Mouse (Mus musculus): ENCODE data around the gene Ube2n. TPM values are rescaled to one million over a fixed set of nuclear protein-coding genes. Genes with fewer than 3 reads are reported as not detected.

Gene Ube2n
- polyA plus RNA-seq (2016; fragmentation: Nextera tagmentation; extraction: Ambion mirVana): 439 and 441 TPM in 2 replicates

GRCm38 (mm10) chr10:95514656-95515292, at the start of gene Ube2n:
Gene Ube2n, plus strand, starts transcription at chr10:95515145.
- Histone ChIP-seq H3K4me3 (peak within 1 kb of the TSS; percentile 96), H3K27ac (replicated peaks) (peak within 1 kb of the TSS; percentile 97), H3K4me1 (peaks cover 14% of the 10 kb centered on the region), H3K27me3 (replicated peaks; ENCODE audit: low read depth, poor library complexity, severe bottlenecking) (no peaks in the 10 kb centered on the region), H3K36me3 (replicated peaks) (peaks cover 23% of the 10 kb centered on the region), H3K9me3 (no peaks in the 10 kb centered on the region)
- peak; percentile 99 for DNase-seq (ENCODE audit: low spot score)
- WGBS: under 1% methylated on average over 81 of the region's 81 CpGs

GRCm38 (mm10) chr10:95465485-95465896, 49.5 kb upstream of the Ube2n start:
- Histone ChIP-seq H3K27ac (replicated peaks) (no peak overlapping the region), H3K9me3 (no peaks in the 10 kb centered on the region), H3K4me1 (peaks cover 7% of the 10 kb centered on the region; the same call in 1 of the 2 replicates), H3K27me3 (replicated peaks; ENCODE audit: low read depth, poor library complexity, severe bottlenecking) (no peaks in the 10 kb centered on the region), H3K36me3 (replicated peaks) (no peaks in the 10 kb centered on the region), H3K4me3 (no peak overlapping the region)
- DNase-seq (ENCODE audit: low spot score): no peak
- 48% methylated on average over 4 of the region's 4 CpGs for WGBS

- DNase-seq (ENCODE audit: low spot score): no peak
- Histone ChIP-seq H3K4me1 (peaks cover 7% of the 10 kb centered on the region; the same call in 1 of the 2 replicates), H3K27ac (replicated peaks) (no peak overlapping the region), H3K27me3 (replicated peaks; ENCODE audit: low read depth, poor library complexity, severe bottlenecking) (no peaks in the 10 kb centered on the region), H3K4me3 (no peak overlapping the region), H3K9me3 (no peaks in the 10 kb centered on the region), H3K36me3 (replicated peaks) (no peaks in the 10 kb centered on the region)
- 68% methylated on average over 4 of the region's 4 CpGs for WGBS
These were observed 46.1 kb upstream of the Ube2n start for GRCm38 (mm10) chr10:95468894-95469293.

- Histone ChIP-seq H3K36me3 (replicated peaks) (no peaks in the 10 kb centered on the region), H3K4me1 (peaks cover 4% of the 10 kb centered on the region; the same call in 1 of the 2 replicates), H3K4me3 (no peak overlapping the region), H3K27ac (replicated peaks) (no peak overlapping the region), H3K27me3 (replicated peaks; ENCODE audit: low read depth, poor library complexity, severe bottlenecking) (no peaks in the 10 kb centered on the region), H3K9me3 (no peaks in the 10 kb centered on the region)
- no peak for DNase-seq (ENCODE audit: low spot score)
- 78% methylated on average over 3 of the region's 3 CpGs for WGBS
These were observed 43.8 kb upstream of the Ube2n start for GRCm38 (mm10) chr10:95471186-95471585.

GRCm38 (mm10) chr10:95471889-95472547, 42.9 kb upstream of the Ube2n start:
- H3K4me3 ChIP-seq: no peak overlapping the region
- 86% methylated on average over 11 of the region's 11 CpGs for WGBS
- DNase-seq (ENCODE audit: low spot score): no peak
- H3K36me3 ChIP-seq (replicated peaks): no peaks in the 10 kb centered on the region
- H3K27ac ChIP-seq (replicated peaks): no peak overlapping the region
- H3K27me3 ChIP-seq (replicated peaks; ENCODE audit: low read depth, poor library complexity, severe bottlenecking): no peaks in the 10 kb centered on the region
- H3K4me1 ChIP-seq: no peaks in the 10 kb centered on the region
- H3K9me3 ChIP-seq: no peaks in the 10 kb centered on the region

- no peak overlapping the region for H3K4me3 ChIP-seq
- peaks cover 15% of the 10 kb centered on the region for H3K36me3 ChIP-seq (replicated peaks)
- no peak overlapping the region for H3K27ac ChIP-seq (replicated peaks)
- WGBS: 14% methylated on average over 10 of the region's 10 CpGs
- H3K27me3 ChIP-seq (replicated peaks; ENCODE audit: low read depth, poor library complexity, severe bottlenecking): no peaks in the 10 kb centered on the region
- no peaks in the 10 kb centered on the region for H3K9me3 ChIP-seq
- DNase-seq (ENCODE audit: low spot score): peak; percentile 84
- no peaks in the 10 kb centered on the region for H3K4me1 ChIP-seq
These were observed 39.0 kb upstream of the Ube2n start for GRCm38 (mm10) chr10:95475923-95476322.

- WGBS: 85% methylated on average over 11 of the region's 11 CpGs
- DNase-seq (ENCODE audit: low spot score): no peak
- Histone ChIP-seq H3K9me3 (no peaks in the 10 kb centered on the region), H3K4me3 (no peak overlapping the region), H3K4me1 (no peaks in the 10 kb centered on the region), H3K27me3 (replicated peaks; ENCODE audit: low read depth, poor library complexity, severe bottlenecking) (no peaks in the 10 kb centered on the region), H3K27ac (replicated peaks) (no peak overlapping the region), H3K36me3 (replicated peaks) (peaks cover 27% of the 10 kb centered on the region)
These were observed 37.4 kb upstream of the Ube2n start for GRCm38 (mm10) chr10:95477516-95477915.

GRCm38 (mm10) chr10:95489653-95490052, 25.3 kb upstream of the Ube2n start:
- no peak for DNase-seq (ENCODE audit: low spot score)
- WGBS: 96% methylated on average over 2 of the region's 2 CpGs
- H3K4me3 ChIP-seq: no peak overlapping the region
- H3K27ac ChIP-seq (replicated peaks): no peak overlapping the region
- H3K9me3 ChIP-seq: no peaks in the 10 kb centered on the region
- H3K27me3 ChIP-seq (replicated peaks; ENCODE audit: low read depth, poor library complexity, severe bottlenecking): no peaks in the 10 kb centered on the region
- peaks cover 99% of the 10 kb centered on the region for H3K36me3 ChIP-seq (replicated peaks)
- H3K4me1 ChIP-seq: no peaks in the 10 kb centered on the region

- no peaks in the 10 kb centered on the region for H3K27me3 ChIP-seq (replicated peaks; ENCODE audit: low read depth, poor library complexity, severe bottlenecking)
- H3K4me3 ChIP-seq: no peak overlapping the region
- no peaks in the 10 kb centered on the region for H3K9me3 ChIP-seq
- H3K36me3 ChIP-seq (replicated peaks): peaks cover 99% of the 10 kb centered on the region
- H3K4me1 ChIP-seq: no peaks in the 10 kb centered on the region
- WGBS: 93% methylated on average over 5 of the region's 5 CpGs
- no peak for DNase-seq (ENCODE audit: low spot score)
- H3K27ac ChIP-seq (replicated peaks): no peak overlapping the region
These were observed 20.7 kb upstream of the Ube2n start for GRCm38 (mm10) chr10:95494268-95494667.

- Histone ChIP-seq H3K27me3 (replicated peaks; ENCODE audit: low read depth, poor library complexity, severe bottlenecking) (no peaks in the 10 kb centered on the region), H3K9me3 (no peaks in the 10 kb centered on the region), H3K36me3 (replicated peaks) (peaks cover 31% of the 10 kb centered on the region), H3K4me1 (peaks cover 12% of the 10 kb centered on the region), H3K27ac (replicated peaks) (peak overlapping the region; percentile 96), H3K4me3 (peak overlapping the region; percentile 90)
- DNase-seq (ENCODE audit: low spot score): no peak
- 3% methylated on average over 7 of the region's 7 CpGs for WGBS
These were observed 13.9 kb upstream of the Ube2n start for GRCm38 (mm10) chr10:95501033-95501432.

- DNase-seq (ENCODE audit: low spot score): peak; percentile 91
- peak within 1 kb of the TSS; percentile 96 for H3K27ac ChIP-seq (replicated peaks)
- no peaks in the 10 kb centered on the region for H3K27me3 ChIP-seq (replicated peaks; ENCODE audit: low read depth, poor library complexity, severe bottlenecking)
- H3K4me3 ChIP-seq: peak within 1 kb of the TSS; percentile 90
- WGBS: under 1% methylated on average over 35 of the region's 35 CpGs
- H3K9me3 ChIP-seq: no peaks in the 10 kb centered on the region
- peaks cover 26% of the 10 kb centered on the region for H3K36me3 ChIP-seq (replicated peaks)
- H3K4me1 ChIP-seq: peaks cover 12% of the 10 kb centered on the region
These were observed 13.4 kb upstream of the Ube2n start, which contains the start of gene Mrpl42 for GRCm38 (mm10) chr10:95501463-95502081. Gene Mrpl42, minus strand, starts transcription at chr10:95501940.

GRCm38 (mm10) chr10:95503443-95504235, 11.3 kb upstream of the Ube2n start:
- Histone ChIP-seq H3K27me3 (replicated peaks; ENCODE audit: low read depth, poor library complexity, severe bottlenecking) (no peaks in the 10 kb centered on the region), H3K36me3 (replicated peaks) (peaks cover 5% of the 10 kb centered on the region), H3K9me3 (no peaks in the 10 kb centered on the region), H3K4me3 (no peak overlapping the region), H3K27ac (replicated peaks) (no peak overlapping the region), H3K4me1 (peaks cover 12% of the 10 kb centered on the region)
- no peak for DNase-seq (ENCODE audit: low spot score)
- whole genome bisulfite sequencing: 89% methylated on average over 14 of the region's 14 CpGs

Data from embryonic facial prominence, embryonic 10.5 days (tissue).